ENCODE assay signal across 13 mouse cellular contexts in the genomic region with DNA sequence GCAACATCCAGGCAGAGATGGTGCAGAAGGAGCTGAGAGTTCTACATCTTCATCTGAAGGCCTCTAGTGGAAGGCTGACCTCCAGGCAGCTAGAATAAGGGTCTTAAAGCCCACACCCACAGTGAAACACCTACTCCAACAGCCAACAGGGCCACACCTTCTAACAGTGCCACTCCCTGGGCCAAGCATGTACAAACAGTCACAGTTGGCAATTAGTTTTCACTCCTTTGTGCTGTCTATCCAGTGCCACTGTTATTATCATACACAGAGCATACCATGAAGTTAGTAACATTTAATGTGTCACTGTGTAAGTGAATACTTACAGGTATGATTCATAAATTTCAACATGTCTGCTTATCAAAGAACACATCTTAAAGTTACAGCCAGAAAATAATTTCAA.
"Had no signal": no experiment of that assay in that cellular context is flagged by ENCODE, and none has a peak within 500 bp of the region (broad histone marks: within the 10 kb centered on the region; RNA-seq: fewer than 3 reads in every experiment).

No protein-coding gene starts in this region.

- H3K27me3 ChIP-seq: midbrain, embryonic 12.5 days; midbrain, embryonic 15.5 days; neural tube, embryonic 12.5 days; stomach, embryonic 15.5 days had no signal

- DNase-seq: lung, adult 18-20 months; lung, embryonic 14.5 days; lung, postnatal 10 days; lung, postnatal 4 days; right cerebral cortex, postnatal 14 days; thymus, adult 2 months; thymus, postnatal 25 days; thymus, postnatal 4 days had no signal

- H3K27ac ChIP-seq: midbrain, embryonic 10.5 days; midbrain, embryonic 12.5 days; midbrain, embryonic 15.5 days; neural tube, embryonic 12.5 days; stomach, embryonic 15.5 days had no signal

- H3K9ac ChIP-seq: lung, embryonic 14.5 days; midbrain, embryonic 12.5 days; midbrain, embryonic 15.5 days; neural tube, embryonic 12.5 days; stomach, embryonic 15.5 days had no signal

- H3K9me3 ChIP-seq: midbrain, embryonic 10.5 days; midbrain, embryonic 12.5 days; midbrain, embryonic 15.5 days; neural tube, embryonic 12.5 days; stomach, embryonic 15.5 days had no signal

- H3K4me2 ChIP-seq: lung, embryonic 14.5 days; midbrain, embryonic 12.5 days; midbrain, embryonic 15.5 days; neural tube, embryonic 12.5 days; stomach, embryonic 15.5 days had no signal

- H3K4me3 ChIP-seq: midbrain, embryonic 10.5 days; midbrain, embryonic 12.5 days; midbrain, embryonic 15.5 days; neural tube, embryonic 12.5 days; stomach, embryonic 15.5 days had no signal

- ATAC-seq: midbrain, embryonic 15.5 days had no signal

- H3K4me1 ChIP-seq: stomach, embryonic 15.5 days had no signal

- H3K36me3 ChIP-seq: midbrain, embryonic 10.5 days; midbrain, embryonic 12.5 days; midbrain, embryonic 15.5 days; neural tube, embryonic 12.5 days; stomach, embryonic 15.5 days had no signal
